Mouse (Mus musculus) erythroblast, embryonic 14.5 days (primary cell): ENCODE results near the gene Irak3.

Experiments
- GATA1 ChIP-seq: IDR thresholded peaks from 2 replicates; pipeline ENCODE4 v1.6.1; 2012; ENCODE audit warnings: low read length, inconsistent platforms, mixed read lengths
- TAL1 ChIP-seq: IDR thresholded peaks from 3 replicates; pipeline ENCODE4 v1.6.1; 2012; ENCODE audit warnings: low read length, inconsistent platforms, mixed read lengths

- no peak for TF ChIP-seq TAL1
- TF ChIP-seq GATA1 = no peak
Observed at GRCm38 (mm10) chr10:120193255-120193654, 8.7 kb downstream of the Irak3 start.
